Mouse (Mus musculus) myocyte (in vitro differentiated cells): Measurements from ENCODE around the gene Ucp3. TPM values are rescaled to one million over a fixed set of nuclear protein-coding genes. Genes with fewer than 3 reads are reported as not detected.

Experiments used
- H3K27me3 ChIP-seq: one replicate; pipeline ENCODE4 v1.6.1; 2011; ENCODE audit not compliant: control insufficient read depth, insufficient read depth, insufficient read length
- H3K36me3 ChIP-seq: one replicate; pipeline ENCODE4 v1.6.1; 2011; ENCODE audit not compliant: control insufficient read depth, insufficient read depth
- H3K4me2 ChIP-seq: one replicate; pipeline ENCODE4 v1.6.1; 2011; ENCODE audit warnings: low read depth, control low read depth
- H3K4me3 ChIP-seq: one replicate; pipeline ENCODE4 v1.5.1; 2011; ENCODE audit warnings: mild to moderate bottlenecking, control low read depth, moderate library complexity
- H3K79me2 ChIP-seq: one replicate; pipeline ENCODE4 v1.6.1; 2011; ENCODE audit not compliant: control insufficient read depth, insufficient read depth
- H3ac ChIP-seq: one replicate; pipeline ENCODE4 v1.6.1; 2011; ENCODE audit not compliant: control insufficient read depth, insufficient read length
- CEBPB ChIP-seq: IDR thresholded peaks from 2 replicates; pipeline ENCODE4 v1.6.1; 2011; ENCODE audit warnings: mild to moderate bottlenecking, moderate library complexity; ENCODE audit not compliant: poor library complexity, insufficient read depth, severe bottlenecking
- E2F4 ChIP-seq: IDR thresholded peaks from one replicate; pipeline ENCODE4 v1.6.1; 2011; ENCODE audit warnings: mild to moderate bottlenecking, control low read depth, moderate library complexity; ENCODE audit not compliant: insufficient read depth
- MAX ChIP-seq: IDR thresholded peaks from one replicate; pipeline ENCODE4 v1.6.1; 2011; ENCODE audit warnings: low read depth, mild to moderate bottlenecking, control low read depth
- MYOD1 ChIP-seq, 3 experiments: IDR thresholded peaks; one replicate each; pipeline ENCODE4 v1.6.1; 2011; ENCODE audit warnings: control low read depth in 2 of 3, low read depth in 2 of 3, mild to moderate bottlenecking in 2 of 3, moderate library complexity in 1 of 3; ENCODE audit not compliant: insufficient read length in 2 of 3, control insufficient read depth in 1 of 3
- MYOG ChIP-seq, 3 experiments: IDR thresholded peaks; one replicate each; pipeline ENCODE4 v1.6.1; 2011; ENCODE audit warnings: control low read depth in 2 of 3, low read depth in 2 of 3, mild to moderate bottlenecking in 2 of 3; ENCODE audit not compliant: insufficient read length in 2 of 3, control insufficient read depth in 1 of 3, insufficient read depth in 1 of 3
- POLR2A ChIP-seq: IDR thresholded peaks from one replicate; pipeline ENCODE4 v1.6.1; 2011; ENCODE audit warnings: low read depth, mild to moderate bottlenecking, control low read depth, moderate library complexity; ENCODE audit not compliant: insufficient read length
- POLR2AphosphoS2 ChIP-seq: IDR thresholded peaks from one replicate; pipeline ENCODE4 v1.6.1; 2011; ENCODE audit warnings: low read depth, control low read depth; ENCODE audit not compliant: insufficient read length
- REST ChIP-seq: IDR thresholded peaks from one replicate; pipeline ENCODE4 v1.6.1; 2011; ENCODE audit warnings: mild to moderate bottlenecking, control low read depth, moderate library complexity; ENCODE audit not compliant: insufficient read depth, insufficient read length
- SRF ChIP-seq: IDR thresholded peaks from one replicate; pipeline ENCODE4 v1.6.1; 2011; ENCODE audit warnings: low read depth; ENCODE audit not compliant: control insufficient read depth, insufficient read length
- TCF12 ChIP-seq: IDR thresholded peaks from one replicate; pipeline ENCODE4 v1.6.1; 2011; ENCODE audit warnings: mild to moderate bottlenecking, control low read depth; ENCODE audit not compliant: poor library complexity, insufficient read depth, severe bottlenecking
- TCF3 ChIP-seq: IDR thresholded peaks from one replicate; pipeline ENCODE4 v1.6.1; 2011; ENCODE audit warnings: low read depth, control low read depth; ENCODE audit not compliant: insufficient read length
- USF1 ChIP-seq: IDR thresholded peaks from one replicate; pipeline ENCODE4 v1.6.1; 2011; ENCODE audit warnings: low read depth, mild to moderate bottlenecking, control low read depth, moderate library complexity
- polyA plus RNA-seq: library from polyadenylated mRNA; unstranded; fragments of >200 nt; fragmentation: generic; extraction: Trizol; gene quantifications from one replicate; pipeline ENCODE4 v1.2.1, GENCODE M21; 2012; ENCODE audit warnings: missing spikeins

Ucp3 gene
- polyA plus RNA-seq, 1 experiment: 2.2 TPM

DNA sequence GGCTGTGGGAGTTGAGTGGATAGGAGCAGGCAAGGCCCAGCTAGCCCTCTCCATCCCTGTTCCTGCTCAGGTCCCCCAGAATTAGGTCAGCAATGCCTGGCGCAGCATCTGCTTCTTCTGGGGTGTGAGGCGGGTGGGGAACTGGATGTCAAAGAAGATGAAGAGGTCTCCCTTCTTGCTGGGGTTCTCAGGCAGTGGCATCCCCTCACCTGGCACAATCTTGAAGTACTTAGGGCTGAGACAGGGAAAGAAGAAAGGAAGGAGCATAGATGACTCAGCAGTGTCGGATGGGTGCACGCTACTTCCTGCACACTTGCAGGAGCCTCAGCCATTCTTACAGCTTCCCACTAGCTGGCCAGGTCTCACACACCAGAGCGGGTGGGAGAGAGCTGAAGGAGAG lies 30.3 kb downstream of the Ucp3 start:
- no peaks in the 10 kb centered on the region for H3K36me3 ChIP-seq
- TF ChIP-seq MAX (no peak), POLR2AphosphoS2 (peak; percentile 45)
- no peak overlapping the region for H3K4me2 ChIP-seq
- no peak overlapping the region for H3K4me3 ChIP-seq
- no peak overlapping the region for H3ac ChIP-seq
- H3K79me2 ChIP-seq: no peaks in the 10 kb centered on the region
- H3K27me3 ChIP-seq: no peaks in the 10 kb centered on the region

GRCm38 (mm10) chr7:100504740-100505487 lies 32.1 kb downstream of the Ucp3 start:
- Histone ChIP-seq H3K4me2 (no peak overlapping the region), H3K79me2 (no peaks in the 10 kb centered on the region), H3K27me3 (no peaks in the 10 kb centered on the region), H3K4me3 (no peak overlapping the region), H3K36me3 (no peaks in the 10 kb centered on the region), H3ac (no peak overlapping the region)
- TF ChIP-seq POLR2A (no peak), CEBPB (no peak), MAX (no peak), REST (no peak)

DNA sequence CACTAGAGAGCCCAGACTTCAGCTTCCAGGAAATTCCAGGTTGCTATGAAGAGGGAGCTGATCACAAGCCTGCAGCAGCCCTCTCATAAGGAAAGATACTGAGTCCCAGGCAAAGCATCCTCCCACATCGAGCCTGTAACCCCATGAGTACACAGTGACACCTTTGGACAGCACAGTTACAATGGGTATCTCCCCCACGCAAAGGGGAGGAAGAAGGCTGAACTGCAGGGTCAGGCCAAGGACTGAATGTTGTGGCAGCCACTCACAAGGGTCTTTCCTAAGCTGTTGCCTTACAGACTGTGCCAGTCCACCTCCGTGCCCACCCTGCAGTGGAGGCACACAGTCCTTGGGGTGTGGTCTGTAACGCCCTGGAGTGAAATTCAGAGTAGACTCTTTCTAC lies 33.7 kb downstream of the Ucp3 start:
- TF ChIP-seq TCF3 (no peak), MYOD1 (IDR thresholded peaks at IDR 0.05; ENCODE audit: control insufficient read depth in 1 of 3, insufficient read length in 2 of 3, low read depth in 2 of 3) (no peak), MAX (no peak), REST (no peak), CEBPB (no peak), POLR2A (no peak), E2F4 (no peak), POLR2AphosphoS2 (no peak), USF1 (no peak), SRF (no peak), TCF12 (no peak), MYOG (IDR thresholded peaks at IDR 0.05; ENCODE audit: control insufficient read depth in 1 of 3, insufficient read depth in 1 of 3, insufficient read length in 2 of 3, low read depth in 2 of 3) (no peak)
- H3K79me2 ChIP-seq: no peaks in the 10 kb centered on the region
- no peaks in the 10 kb centered on the region for H3K27me3 ChIP-seq
- H3ac ChIP-seq: no peak overlapping the region
- no peak overlapping the region for H3K4me3 ChIP-seq
- no peaks in the 10 kb centered on the region for H3K36me3 ChIP-seq
- H3K4me2 ChIP-seq: no peak overlapping the region

GRCm38 (mm10) chr7:100508670-100509069 lies 35.9 kb downstream of the Ucp3 start:
- Histone ChIP-seq H3K79me2 (no peaks in the 10 kb centered on the region), H3K27me3 (no peaks in the 10 kb centered on the region), H3K4me3 (no peak overlapping the region), H3K36me3 (no peaks in the 10 kb centered on the region), H3ac (no peak overlapping the region), H3K4me2 (no peak overlapping the region)
- no peak for TF ChIP-seq TCF12
- no peak for TF ChIP-seq MYOD1 (IDR thresholded peaks at IDR 0.05; ENCODE audit: control insufficient read depth in 1 of 3, insufficient read length in 2 of 3, low read depth in 2 of 3)
- no peak for TF ChIP-seq CEBPB
- TF ChIP-seq MAX: no peak
- no peak for TF ChIP-seq REST
- TF ChIP-seq POLR2A: no peak
- TF ChIP-seq SRF: no peak
- no peak for TF ChIP-seq USF1
- no peak for TF ChIP-seq MYOG (IDR thresholded peaks at IDR 0.05; ENCODE audit: control insufficient read depth in 1 of 3, insufficient read depth in 1 of 3, insufficient read length in 2 of 3, low read depth in 2 of 3)
- no peak for TF ChIP-seq POLR2AphosphoS2
- no peak for TF ChIP-seq TCF3
- TF ChIP-seq E2F4: no peak

GRCm38 (mm10) chr7:100511602-100512001 lies 38.8 kb downstream of the Ucp3 start:
- Histone ChIP-seq H3K36me3 (no peaks in the 10 kb centered on the region), H3ac (no peak overlapping the region), H3K4me3 (no peak overlapping the region), H3K79me2 (no peaks in the 10 kb centered on the region), H3K4me2 (no peak overlapping the region), H3K27me3 (no peaks in the 10 kb centered on the region)
- TF ChIP-seq E2F4 (no peak), USF1 (no peak), MYOD1 (IDR thresholded peaks at IDR 0.05; ENCODE audit: control insufficient read depth in 1 of 3, insufficient read length in 2 of 3, low read depth in 2 of 3) (no peak), TCF12 (no peak)
